Mouse (Mus musculus): ENCODE measurements around the gene Igf2bp2.

DNA sequence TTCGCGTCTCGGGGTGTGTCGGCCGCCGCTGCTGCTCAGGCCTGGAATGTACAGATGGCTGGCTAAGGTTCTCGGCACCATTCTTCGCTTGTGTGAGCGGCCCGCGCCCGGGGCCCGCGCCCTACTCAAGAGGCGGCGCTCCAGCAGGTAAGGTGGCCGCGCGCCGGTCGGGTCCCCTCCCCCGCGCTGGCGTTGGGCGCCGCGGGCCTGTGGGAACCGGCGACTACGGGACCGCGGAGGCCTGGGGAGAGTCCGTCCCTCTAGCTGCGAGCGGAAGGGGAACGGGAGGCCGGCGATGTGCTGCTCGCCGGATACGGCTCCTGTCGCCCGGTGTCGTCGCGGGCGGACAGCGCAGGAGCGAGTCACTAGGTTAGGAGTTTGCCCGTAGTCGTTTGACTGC is 153.5 kb downstream of the Igf2bp2 start:
- TF ChIP-seq CTCF (IDR thresholded peaks at IDR 0.05; ENCODE audit: low read depth, low read length) (no peak), POLR2A (IDR thresholded peaks at IDR 0.05; ENCODE audit: borderline replicate concordance, low read depth, low read length) (no peak)

All from bone marrow macrophage, adult 2 months (primary cell).